Mouse (Mus musculus) midbrain, embryonic 16.5 days (tissue): Measurements from ENCODE around the gene Klc1. TPM values are rescaled to one million over a fixed set of nuclear protein-coding genes. Genes with fewer than 3 reads are reported as not detected.
"Not testable (repeated sequence)": the region's sequence is repeated elsewhere in the genome, so short reads cannot be mapped to it uniquely, and the experiment has no call there.

ENCODE experiments used
- ATAC-seq: fragments of 200-750 bp; cut with Nextera tagmentation; 2 replicates; pipeline ENCODE4 v1.8.0; 2017; ENCODE audit warnings: moderate TSS enrichment
- H3K27ac ChIP-seq: fragments of 300-500 bp; sonication (generic); 2 replicates; pipeline ENCODE4 v1.5.1; 2014; ENCODE audit warnings: mild to moderate bottlenecking, low read length, mixed read lengths
- H3K27me3 ChIP-seq: fragments of 300-500 bp; sonication (generic); 2 replicates; pipeline ENCODE4 v1.6.1; 2014; ENCODE audit warnings: low read depth, low read length, mixed read lengths; ENCODE audit not compliant: control insufficient read depth, insufficient read depth
- H3K36me3 ChIP-seq: fragments of 300-500 bp; sonication (generic); 2 replicates; pipeline ENCODE4 v1.6.1; 2014; ENCODE audit warnings: mild to moderate bottlenecking, low read length, moderate library complexity, mixed read lengths; ENCODE audit not compliant: control insufficient read depth, insufficient read depth
- H3K4me1 ChIP-seq: fragments of 300-500 bp; sonication (generic); 2 replicates; pipeline ENCODE4 v1.6.1; 2014; ENCODE audit warnings: mild to moderate bottlenecking, low read length, mixed read lengths; ENCODE audit not compliant: control insufficient read depth, insufficient read depth
- H3K4me2 ChIP-seq: fragments of 300-500 bp; sonication (generic); 2 replicates; pipeline ENCODE4 v1.6.1; 2014; ENCODE audit warnings: mild to moderate bottlenecking, low read length, mixed read lengths
- H3K4me3 ChIP-seq: fragments of 300-500 bp; sonication (generic); 2 replicates; pipeline ENCODE4 v1.5.1; 2014; ENCODE audit warnings: low read depth, mild to moderate bottlenecking, low read length, moderate library complexity, mixed read lengths
- H3K9ac ChIP-seq: fragments of 300-500 bp; sonication (generic); 2 replicates; pipeline ENCODE4 v1.6.1; 2014; ENCODE audit warnings: low read depth, low read length, mixed read lengths
- H3K9me3 ChIP-seq: fragments of 300-500 bp; sonication (generic); replicated peaks from 2 replicates; pipeline ENCODE4 v1.6.1; 2014; ENCODE audit warnings: mild to moderate bottlenecking, low read length, mixed read lengths; ENCODE audit not compliant: control insufficient read depth, poor library complexity, severe bottlenecking
- WGBS: fragments of 180-500 bp; shearing (Covaris S2); extraction: QIAGEN DNeasy Blood & Tissue Kit; methylation state at CpG from one replicate; pipeline ENCODE4 v1.1.7; 2014; 5-methylcytosine and 5-hydroxymethylcytosine counted together
- polyA plus RNA-seq: library from polyadenylated mRNA; unstranded; fragments of >200 nt; fragmentation: Nextera tagmentation; extraction: Ambion mirVana; gene quantifications from 2 replicates; pipeline ENCODE4 v1.2.1, GENCODE M21; 2015

The Klc1 gene
- polyA plus RNA-seq, 1 experiment from 2014 or later = 665 TPM

- H3K27me3 ChIP-seq, H3K9ac ChIP-seq, ATAC-seq, H3K9me3 ChIP-seq, H3K4me2 ChIP-seq, H3K36me3 ChIP-seq, H3K27ac ChIP-seq, H3K4me3 ChIP-seq, H3K4me1 ChIP-seq: not testable (repeated sequence)
- 90% methylated on average over 8 of the region's 8 CpGs for WGBS
These were observed 22.0 kb upstream of the Klc1 start for GRCm38 (mm10) chr12:111736676-111737075.

DNA sequence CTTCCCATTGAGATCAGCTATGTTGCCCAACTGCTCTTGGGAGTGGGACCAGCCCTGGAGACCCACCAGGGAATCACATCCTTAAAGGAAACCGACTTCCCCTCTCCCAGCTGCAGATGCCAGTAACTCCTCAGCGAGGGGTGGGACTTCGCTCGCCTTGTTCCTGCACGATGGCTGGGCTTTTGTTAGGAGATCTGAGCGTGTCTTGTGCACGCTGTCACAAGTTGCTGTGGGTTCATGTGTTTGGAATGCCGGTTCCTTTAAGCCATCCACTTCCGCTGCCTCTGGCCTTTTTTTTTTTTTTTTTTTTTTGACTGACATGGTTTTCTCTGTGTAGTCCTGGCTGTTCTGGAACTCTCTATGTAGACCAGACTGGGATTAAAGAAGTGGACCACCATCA is 21.3 kb upstream of the Klc1 start:
- 58% methylated on average over 9 of the region's 9 CpGs for WGBS
- Histone ChIP-seq H3K4me2 (no peak overlapping the region), H3K27me3 (no peaks in the 10 kb centered on the region), H3K9ac (no peak overlapping the region), H3K9me3 (no peaks in the 10 kb centered on the region), H3K27ac (no peak overlapping the region), H3K4me3 (no peak overlapping the region), H3K36me3 (no peaks in the 10 kb centered on the region), H3K4me1 (peaks cover under 1% of the 10 kb centered on the region; the same call in 1 of the 2 replicates)
- no peak for ATAC-seq

DNA sequence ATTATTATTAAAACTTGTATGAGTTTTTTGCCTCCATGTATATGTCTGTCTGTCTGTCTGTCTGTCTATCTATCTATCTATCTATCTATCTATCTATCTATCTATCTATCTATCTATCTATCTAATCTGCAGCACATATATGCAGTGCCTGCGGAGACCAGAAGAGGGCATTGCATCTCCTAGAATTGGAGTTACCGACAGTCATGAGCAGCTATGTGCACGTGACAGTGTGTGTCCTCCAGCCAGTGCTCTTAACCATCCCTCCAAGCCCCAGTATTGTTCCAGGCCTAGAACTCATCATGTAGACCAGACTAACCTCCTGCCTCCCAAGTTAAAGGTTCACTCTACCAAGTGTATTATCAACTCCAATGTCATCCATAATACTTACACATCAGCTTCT is 19.9 kb upstream of the Klc1 start:
- no peaks in the 10 kb centered on the region for H3K36me3 ChIP-seq
- no peak overlapping the region for H3K4me2 ChIP-seq
- no peak overlapping the region for H3K4me3 ChIP-seq
- H3K27ac ChIP-seq = no peak overlapping the region
- no peak for ATAC-seq
- H3K4me1 ChIP-seq = no peaks in the 10 kb centered on the region
- 9% methylated on average over 3 of the region's 3 CpGs for WGBS
- H3K9me3 ChIP-seq = no peaks in the 10 kb centered on the region
- H3K9ac ChIP-seq = no peak overlapping the region
- no peaks in the 10 kb centered on the region for H3K27me3 ChIP-seq

GRCm38 (mm10) chr12:111741338-111741737 is 17.3 kb upstream of the Klc1 start:
- Histone ChIP-seq H3K27ac (no peak overlapping the region), H3K36me3 (no peaks in the 10 kb centered on the region), H3K27me3 (no peaks in the 10 kb centered on the region), H3K9ac (no peak overlapping the region), H3K4me1 (no peaks in the 10 kb centered on the region), H3K9me3 (no peaks in the 10 kb centered on the region), H3K4me3 (no peak overlapping the region), H3K4me2 (no peak overlapping the region)
- no peak for ATAC-seq
- WGBS = 87% methylated on average over 8 of the region's 8 CpGs

GRCm38 (mm10) chr12:111743419-111743818 is 15.2 kb upstream of the Klc1 start:
- Histone ChIP-seq H3K9ac (no peak overlapping the region), H3K27ac (no peak overlapping the region), H3K27me3 (no peaks in the 10 kb centered on the region), H3K36me3 (no peaks in the 10 kb centered on the region), H3K4me1 (no peaks in the 10 kb centered on the region), H3K4me2 (no peak overlapping the region), H3K4me3 (no peak overlapping the region), H3K9me3 (no peaks in the 10 kb centered on the region)
- no peak for ATAC-seq
- WGBS = 79% methylated on average over 2 of the region's 2 CpGs

DNA sequence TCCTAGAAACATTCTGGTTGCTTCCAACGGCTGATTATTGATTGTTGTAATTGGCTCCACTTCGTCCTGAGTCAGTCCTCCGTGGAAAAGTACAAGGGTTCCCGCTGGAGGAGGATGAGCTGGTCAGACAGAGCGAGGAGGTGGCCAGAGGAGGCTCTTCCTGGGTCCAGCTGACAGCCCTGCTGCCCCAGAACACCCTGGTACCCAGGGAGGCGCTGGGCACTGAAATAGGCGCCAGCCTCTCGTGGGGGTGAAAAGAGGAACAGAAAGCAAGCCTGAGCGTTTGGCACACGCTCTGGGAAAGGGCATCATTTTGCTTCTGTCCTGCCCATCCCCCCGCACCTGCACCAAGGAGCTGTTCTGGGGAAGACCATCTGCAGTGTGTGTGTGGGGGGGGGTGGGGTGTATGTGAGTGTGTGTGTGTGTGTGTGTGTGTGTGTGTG is 14.6 kb upstream of the Klc1 start:
- ATAC-seq = no peak
- H3K4me2 ChIP-seq = no peak overlapping the region
- no peaks in the 10 kb centered on the region for H3K27me3 ChIP-seq
- H3K9me3 ChIP-seq = no peaks in the 10 kb centered on the region
- no peak overlapping the region for H3K27ac ChIP-seq
- no peaks in the 10 kb centered on the region for H3K36me3 ChIP-seq
- H3K4me3 ChIP-seq = no peak overlapping the region
- H3K9ac ChIP-seq = no peak overlapping the region
- H3K4me1 ChIP-seq = no peaks in the 10 kb centered on the region
- WGBS = 86% methylated on average over 11 of the region's 11 CpGs

GRCm38 (mm10) chr12:111745274-111745673 is 13.4 kb upstream of the Klc1 start:
- H3K9me3 ChIP-seq = no peaks in the 10 kb centered on the region
- no peaks in the 10 kb centered on the region for H3K4me1 ChIP-seq
- no peaks in the 10 kb centered on the region for H3K27me3 ChIP-seq
- 75% methylated on average over 6 of the region's 6 CpGs for WGBS
- no peak for ATAC-seq
- no peak overlapping the region for H3K4me3 ChIP-seq
- no peaks in the 10 kb centered on the region for H3K36me3 ChIP-seq
- H3K9ac ChIP-seq = no peak overlapping the region
- no peak overlapping the region for H3K27ac ChIP-seq
- no peak overlapping the region for H3K4me2 ChIP-seq

DNA sequence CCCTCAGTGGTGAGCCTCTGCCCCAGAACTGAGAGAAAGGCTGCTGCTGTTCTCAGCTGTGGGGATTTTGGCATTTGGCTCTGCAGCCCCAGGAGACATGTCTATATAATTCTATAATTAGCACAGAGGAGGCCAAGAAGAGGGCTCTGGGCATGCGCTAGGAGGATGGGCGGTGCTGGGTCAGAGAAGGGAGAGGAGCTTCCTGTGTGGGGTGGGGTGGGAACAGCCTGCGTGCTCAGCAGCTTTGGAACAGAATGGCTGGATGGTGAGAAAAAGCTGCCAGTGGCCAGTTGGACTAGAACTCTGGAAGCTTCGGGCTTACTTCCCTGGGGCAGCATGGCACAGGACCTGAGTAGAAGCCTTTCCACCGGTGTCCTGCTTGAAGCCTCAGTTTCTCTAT is 12.6 kb upstream of the Klc1 start:
- no peaks in the 10 kb centered on the region for H3K36me3 ChIP-seq
- H3K27ac ChIP-seq = no peak overlapping the region
- H3K4me2 ChIP-seq = no peak overlapping the region
- 68% methylated on average over 5 of the region's 5 CpGs for WGBS
- ATAC-seq = no peak
- no peaks in the 10 kb centered on the region for H3K4me1 ChIP-seq
- no peaks in the 10 kb centered on the region for H3K27me3 ChIP-seq
- H3K4me3 ChIP-seq = no peak overlapping the region
- H3K9ac ChIP-seq = no peak overlapping the region
- H3K9me3 ChIP-seq = no peaks in the 10 kb centered on the region

GRCm38 (mm10) chr12:111747421-111747820 is 11.2 kb upstream of the Klc1 start:
- no peak overlapping the region for H3K9ac ChIP-seq
- no peak overlapping the region for H3K27ac ChIP-seq
- no peak overlapping the region for H3K4me2 ChIP-seq
- H3K9me3 ChIP-seq = no peaks in the 10 kb centered on the region
- ATAC-seq = no peak
- WGBS = 91% methylated on average over 7 of the region's 7 CpGs
- H3K36me3 ChIP-seq = no peaks in the 10 kb centered on the region
- H3K4me3 ChIP-seq = no peak overlapping the region
- H3K4me1 ChIP-seq = no peaks in the 10 kb centered on the region
- no peaks in the 10 kb centered on the region for H3K27me3 ChIP-seq

GRCm38 (mm10) chr12:111750739-111751138 is 7.9 kb upstream of the Klc1 start:
- no peak overlapping the region for H3K27ac ChIP-seq
- H3K4me2 ChIP-seq = no peak overlapping the region
- WGBS = 94% methylated on average over 3 of the region's 3 CpGs
- H3K36me3 ChIP-seq = no peaks in the 10 kb centered on the region
- no peaks in the 10 kb centered on the region for H3K9me3 ChIP-seq
- H3K9ac ChIP-seq = no peak overlapping the region
- no peak for ATAC-seq
- no peak overlapping the region for H3K4me3 ChIP-seq
- no peaks in the 10 kb centered on the region for H3K4me1 ChIP-seq
- no peaks in the 10 kb centered on the region for H3K27me3 ChIP-seq
